Mouse (Mus musculus) MEL (cell line): ENCODE measurements around the gene Sgcd. TPM values are rescaled to one million over a fixed set of nuclear protein-coding genes. Genes with fewer than 3 reads are reported as not detected.
"Not testable (repeated sequence)": the region's sequence is repeated elsewhere in the genome, so short reads cannot be mapped to it uniquely, and the experiment has no call there.

Experiments
- DNase-seq: peaks from one replicate; pipeline ENCODE4 v3.0.0; 2011; ENCODE audit warnings: low read depth, low spot score
- H3K27ac ChIP-seq: 2 replicates; pipeline ENCODE4 v1.5.1; 2012; ENCODE audit warnings: low read depth, mild to moderate bottlenecking, control low read depth, low read length, moderate library complexity; ENCODE audit not compliant: control insufficient read depth
- H3K27me3 ChIP-seq, 2 experiments: fragments of 150-350 bp in 1 of 2; sonication (generic) in 1 of 2; 2 replicates each; pipeline ENCODE4 v1.6.1; 2012; ENCODE audit warnings: low read length in 2 of 2, mild to moderate bottlenecking in 2 of 2, improper control_type of control experiment in 1 of 2, moderate library complexity in 1 of 2; ENCODE audit not compliant: insufficient read depth in 2 of 2, control insufficient read depth in 1 of 2
- H3K36me3 ChIP-seq, 2 experiments: 2 replicates each; pipeline ENCODE4 v1.6.1; 2012 to 2014; ENCODE audit warnings: low read length in 2 of 2, improper control_type of control experiment in 1 of 2, inconsistent platforms in 1 of 2, mild to moderate bottlenecking in 1 of 2; ENCODE audit not compliant: insufficient read depth in 2 of 2, control insufficient read depth in 1 of 2
- H3K4me1 ChIP-seq, 2 experiments: fragments of 150-350 bp in 1 of 2; sonication (generic) in 1 of 2; 2 replicates each; pipeline ENCODE4 v1.6.1; 2012; ENCODE audit warnings: low read length in 2 of 2, improper control_type of control experiment in 1 of 2, mild to moderate bottlenecking in 1 of 2; ENCODE audit not compliant: insufficient read depth in 2 of 2, control insufficient read depth in 1 of 2
- H3K4me3 ChIP-seq, 2 experiments: fragments of 150-350 bp in 1 of 2; sonication (generic) in 1 of 2; 2 replicates each; pipeline ENCODE4 v1.5.1; 2012; ENCODE audit warnings: low read depth in 2 of 2, low read length in 2 of 2, mild to moderate bottlenecking in 2 of 2, moderate library complexity in 2 of 2, control low read depth in 1 of 2, improper control_type of control experiment in 1 of 2; ENCODE audit not compliant: control insufficient read depth in 1 of 2, insufficient read depth in 1 of 2
- H3K79me2 ChIP-seq: 2 replicates; pipeline ENCODE4 v1.6.1; 2012; ENCODE audit warnings: mild to moderate bottlenecking, low read length, moderate library complexity; ENCODE audit not compliant: control insufficient read depth, poor library complexity, insufficient read depth
- H3K9ac ChIP-seq: 2 replicates; pipeline ENCODE4 v1.6.1; 2012; ENCODE audit warnings: low read depth, mild to moderate bottlenecking, control low read depth, low read length, moderate library complexity; ENCODE audit not compliant: control insufficient read depth, poor library complexity, severe bottlenecking
- H3K9me3 ChIP-seq: fragments of 150-350 bp; sonication (generic); replicated peaks from 2 replicates; pipeline ENCODE4 v1.6.1; 2012; ENCODE audit warnings: mild to moderate bottlenecking, low read length, improper control_type of control experiment, moderate library complexity; ENCODE audit not compliant: insufficient read depth
- BHLHE40 ChIP-seq: IDR thresholded peaks from 2 replicates; pipeline ENCODE4 v1.6.1; 2012; ENCODE audit warnings: low read depth, mild to moderate bottlenecking, inconsistent platforms, low read length, improper control_type of control experiment, borderline replicate concordance
- CHD2 ChIP-seq: IDR thresholded peaks from 2 replicates; pipeline ENCODE4 v1.6.1; 2011; ENCODE audit warnings: low read length, improper control_type of control experiment
- EP300 ChIP-seq, 2 experiments: IDR thresholded peaks; 2 replicates each; pipeline ENCODE4 v1.6.1; 2011; ENCODE audit warnings: improper control_type of control experiment in 2 of 2, low read length in 2 of 2, low read depth in 1 of 2, mild to moderate bottlenecking in 1 of 2
- GABPA ChIP-seq: IDR thresholded peaks from 2 replicates; pipeline ENCODE4 v1.6.1; 2012; ENCODE audit warnings: low read depth, mild to moderate bottlenecking, inconsistent platforms, low read length, improper control_type of control experiment, moderate library complexity
- GATA1 ChIP-seq: IDR thresholded peaks from 2 replicates; pipeline ENCODE4 v1.6.1; 2011; ENCODE audit warnings: low read depth, low read length, improper control_type of control experiment
- MXI1 ChIP-seq: IDR thresholded peaks from 2 replicates; pipeline ENCODE4 v1.6.1; 2011; ENCODE audit warnings: mild to moderate bottlenecking, low read depth, low read length, improper control_type of control experiment
- MYC ChIP-seq: IDR thresholded peaks from 2 replicates; pipeline ENCODE4 v1.6.1; 2011; ENCODE audit warnings: low read depth, mild to moderate bottlenecking, low read length, improper control_type of control experiment, moderate library complexity
- NELFE ChIP-seq: IDR thresholded peaks from 2 replicates; pipeline ENCODE4 v1.6.1; 2011; ENCODE audit warnings: low read depth, low read length, improper control_type of control experiment
- POLR2A ChIP-seq, 2 experiments: IDR thresholded peaks; 2 replicates each; pipeline ENCODE4 v1.6.1; 2011 to 2012; ENCODE audit warnings: low read length in 2 of 2, mild to moderate bottlenecking in 2 of 2, control low read depth in 1 of 2, improper control_type of control experiment in 1 of 2, low read depth in 1 of 2, moderate library complexity in 1 of 2; ENCODE audit not compliant: control insufficient read depth in 1 of 2, insufficient read depth in 1 of 2, poor library complexity in 1 of 2
- POLR2AphosphoS5 ChIP-seq: IDR thresholded peaks from 2 replicates; pipeline ENCODE4 v1.6.1; 2012; ENCODE audit warnings: low read depth, borderline replicate concordance, mild to moderate bottlenecking, inconsistent platforms, low read length, moderate library complexity, mixed read lengths
- RCOR1 ChIP-seq: IDR thresholded peaks from 2 replicates; pipeline ENCODE4 v1.6.1; 2012; ENCODE audit warnings: low read depth, mild to moderate bottlenecking, inconsistent platforms, low read length, improper control_type of control experiment
- TAL1 ChIP-seq: IDR thresholded peaks from 2 replicates; pipeline ENCODE4 v1.6.1; 2012; ENCODE audit warnings: mild to moderate bottlenecking, inconsistent platforms, low read length, moderate library complexity, mixed read lengths
- USF2 ChIP-seq, 2 experiments: IDR thresholded peaks; 2 replicates each; pipeline ENCODE4 v1.6.1; 2011 to 2012; ENCODE audit warnings: improper control_type of control experiment in 2 of 2, low read length in 2 of 2, borderline replicate concordance in 1 of 2, inconsistent platforms in 1 of 2, low read depth in 1 of 2, mild to moderate bottlenecking in 1 of 2; ENCODE audit not compliant: insufficient read depth in 1 of 2
- ZC3H11A ChIP-seq: IDR thresholded peaks from 2 replicates; pipeline ENCODE4 v1.6.1; 2012; ENCODE audit warnings: low read depth, mild to moderate bottlenecking, inconsistent platforms, low read length, improper control_type of control experiment
- ZKSCAN1 ChIP-seq: IDR thresholded peaks from 2 replicates; pipeline ENCODE4 v1.6.1; 2012; ENCODE audit warnings: low read depth, mild to moderate bottlenecking, inconsistent platforms, low read length, improper control_type of control experiment, moderate library complexity
- polyA plus RNA-seq, 2 experiments: library from polyadenylated mRNA; stranded (reverse) in 1 of 2; unstranded in 1 of 2; fragments of >175 nt in 1 of 2; fragments of >200 nt in 1 of 2; gene quantifications; 2 replicates each; pipeline versions ENCODE4 v1.2.1 to v1.2.4; 2012; ENCODE audit warnings: low replicate concordance in 2 of 2, low read depth in 1 of 2; ENCODE audit not compliant: insufficient read length in 2 of 2, insufficient read depth in 1 of 2, missing spikeins in 1 of 2
- total RNA-seq: library from RNA; depleted of rRNA; stranded (reverse); fragments of 300-350 nt; gene quantifications from 2 replicates; pipeline ENCODE4 v1.2.3, GENCODE M21; 2012

The Sgcd gene
- total and polyA plus RNA-seq, 3 experiments = not detected

DNA sequence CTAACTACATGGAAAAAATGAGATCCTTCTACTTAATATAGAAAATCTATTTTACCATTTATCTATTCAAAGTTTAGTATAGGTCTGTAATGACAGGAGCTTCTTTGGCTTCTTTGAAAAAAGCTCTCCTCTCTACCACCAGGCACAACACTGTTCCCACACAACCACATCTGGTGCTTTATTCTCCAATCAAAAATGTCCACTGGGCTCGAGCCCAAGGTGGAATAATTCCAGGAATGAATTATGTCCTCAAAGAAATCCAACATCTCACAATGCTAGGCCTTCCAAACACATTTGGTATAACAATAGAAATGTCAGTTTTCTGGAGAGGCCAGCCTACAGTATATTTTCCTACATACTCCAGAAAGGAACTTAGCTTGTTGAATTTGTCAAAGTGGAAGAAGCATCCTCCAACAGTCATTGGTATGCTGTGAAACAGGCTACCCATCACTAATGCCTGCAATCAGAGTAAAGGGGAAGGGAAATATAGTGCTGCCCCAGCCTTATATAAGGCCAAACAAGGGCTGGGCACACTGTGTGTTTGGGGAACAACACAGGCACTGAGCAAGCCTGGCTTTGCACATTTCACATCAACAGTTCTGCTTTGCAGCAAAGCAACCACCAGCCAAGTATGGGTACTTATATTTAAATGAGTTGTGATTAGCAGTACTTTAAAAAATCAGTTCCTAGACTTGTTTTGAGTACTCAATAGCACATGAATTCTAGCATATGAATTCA lies 515.1 kb downstream of the Sgcd start:
- Histone ChIP-seq H3K79me2 (no peaks in the 10 kb centered on the region), H3K9ac (no peak overlapping the region), H3K27me3 (no peaks in the 10 kb centered on the region; a peak in 1 of 4 replicates), H3K27ac (no peak overlapping the region), H3K9me3 (no peaks in the 10 kb centered on the region), H3K4me3 (no peak overlapping the region), H3K36me3 (no peaks in the 10 kb centered on the region), H3K4me1 (no peaks in the 10 kb centered on the region)
- no peak for DNase-seq
- TF ChIP-seq RCOR1 = no peak
- no peak for TF ChIP-seq POLR2A (IDR thresholded peaks at IDR 0.05; ENCODE audit: control insufficient read depth in 1 of 2, insufficient read depth in 1 of 2, low read depth in 1 of 2, low read length in 2 of 2, poor library complexity in 1 of 2)
- TF ChIP-seq NELFE = no peak
- no peak for TF ChIP-seq EP300 (IDR thresholded peaks at IDR 0.05; ENCODE audit: low read depth in 1 of 2, low read length in 2 of 2)
- TF ChIP-seq MYC = no peak
- no peak for TF ChIP-seq GABPA
- no peak for TF ChIP-seq MXI1
- no peak for TF ChIP-seq BHLHE40
- no peak for TF ChIP-seq ZKSCAN1
- no peak for TF ChIP-seq ZC3H11A
- TF ChIP-seq USF2 (IDR thresholded peaks at IDR 0.05; ENCODE audit: borderline replicate concordance in 1 of 2, insufficient read depth in 1 of 2, low read depth in 1 of 2, low read length in 2 of 2) = no peak
- TF ChIP-seq TAL1 = no peak
- TF ChIP-seq POLR2AphosphoS5 = no peak
- no peak for TF ChIP-seq CHD2

DNA sequence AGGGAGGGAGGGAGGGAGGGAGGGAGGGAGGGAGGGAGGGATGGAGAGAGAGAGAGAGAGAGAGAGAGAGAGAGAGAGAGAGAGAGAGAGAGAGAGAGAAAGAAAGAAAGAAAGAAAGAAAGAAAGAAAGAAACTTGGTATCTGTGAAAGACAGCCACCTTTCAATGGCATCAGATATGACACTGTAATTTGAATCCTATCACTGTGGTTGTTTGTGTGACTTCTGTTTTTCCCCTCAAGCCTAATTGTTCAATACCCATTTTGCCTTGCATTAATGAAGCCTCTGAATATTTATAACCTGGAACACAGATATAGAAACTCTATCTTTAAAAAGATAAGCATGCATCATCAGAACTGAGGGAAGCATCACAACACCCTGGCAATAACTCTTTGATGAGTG lies 528.1 kb downstream of the Sgcd start:
- TF ChIP-seq GATA1 (peak; percentile 53), EP300 (IDR thresholded peaks at IDR 0.05; ENCODE audit: low read depth in 1 of 2, low read length in 2 of 2) (peak; percentile 31 to 52; a peak in 3 of 4 replicates)
- TF ChIP-seq, all 39 proteins: peak for 2; not testable (repeated sequence) for 37
- DNase-seq = peak; percentile 27

More for the DNA sequence above, 528.1 kb downstream of the Sgcd start:
- not testable (repeated sequence) for H3K27ac ChIP-seq, H3K9me3 ChIP-seq, H3K4me1 ChIP-seq, H3K9ac ChIP-seq, H3K4me3 ChIP-seq, H3K79me2 ChIP-seq, H3K27me3 ChIP-seq
- peaks cover 0 to 11% of the 10 kb centered on the region in 2 experiments; a peak in 2 of 4 replicates for H3K36me3 ChIP-seq
